Mouse (Mus musculus) kidney, adult 2 months (tissue): ENCODE measurements around the gene Odf3l1. TPM values are rescaled to one million over a fixed set of nuclear protein-coding genes. Genes with fewer than 3 reads are reported as not detected.
A peak's percentile ranks its signal among the peaks of the same experiment; 100 is the strongest.
"Not testable (repeated sequence)": the region's sequence is repeated elsewhere in the genome, so short reads cannot be mapped to it uniquely, and the experiment has no call there.

Experiments used
- DNase-seq: peaks from one replicate; pipeline ENCODE4 v3.0.0; 2021
- H3K27ac ChIP-seq: fragments of 200-500 bp; 2 replicates; pipeline ENCODE4 v1.5.1; 2012; ENCODE audit warnings: low read depth, low read length, control low read depth, inconsistent platforms; ENCODE audit not compliant: insufficient read depth
- H3K27me3 ChIP-seq: fragments of 200-500 bp; replicated peaks from 2 replicates; pipeline ENCODE4 v1.6.1; 2012; ENCODE audit warnings: mild to moderate bottlenecking, moderate library complexity, low read length, inconsistent platforms; ENCODE audit not compliant: control insufficient read depth, insufficient read depth
- H3K36me3 ChIP-seq: fragments of 200-500 bp; 2 replicates; pipeline ENCODE4 v1.6.1; 2012; ENCODE audit warnings: mild to moderate bottlenecking, moderate library complexity, low read length, inconsistent platforms; ENCODE audit not compliant: control insufficient read depth, insufficient read depth
- H3K4me1 ChIP-seq: fragments of 200-500 bp; 2 replicates; pipeline ENCODE4 v1.6.1; 2011; ENCODE audit warnings: low read length; ENCODE audit not compliant: control insufficient read depth, insufficient read depth
- H3K4me3 ChIP-seq: fragments of 200-500 bp; 2 replicates; pipeline ENCODE4 v1.5.1; 2011; ENCODE audit warnings: mild to moderate bottlenecking, low read depth, low read length, control low read depth; ENCODE audit not compliant: insufficient read depth
- CTCF ChIP-seq: fragments of 200-500 bp; conservative IDR thresholded peaks from 2 replicates; pipeline ENCODE4 v1.5.1; 2011; ENCODE audit warnings: low read depth, mild to moderate bottlenecking, control low read depth, low read length, moderate library complexity, mixed read lengths; ENCODE audit not compliant: insufficient read depth, insufficient read length
- POLR2A ChIP-seq: fragments of 200-500 bp; IDR thresholded peaks from one replicate; pipeline ENCODE4 v1.6.1; 2011; ENCODE audit warnings: low read depth, low read length, control low read depth
- WGBS: fragments of 180-500 bp; shearing (Covaris S2); methylation state at CpG from one replicate; pipeline ENCODE4 v1.1.7; 2018; 5-methylcytosine and 5-hydroxymethylcytosine counted together
- polyA plus RNA-seq: library from polyadenylated mRNA; depleted of rRNA; stranded (reverse); fragments of >200 nt; gene quantifications from 2 replicates; pipeline ENCODE4 v1.2.3, GENCODE M21; 2012; rRNA removed

Odf3l1 gene
- polyA plus RNA-seq, result 1.8 and 2.0 TPM in 2 replicates

DNA sequence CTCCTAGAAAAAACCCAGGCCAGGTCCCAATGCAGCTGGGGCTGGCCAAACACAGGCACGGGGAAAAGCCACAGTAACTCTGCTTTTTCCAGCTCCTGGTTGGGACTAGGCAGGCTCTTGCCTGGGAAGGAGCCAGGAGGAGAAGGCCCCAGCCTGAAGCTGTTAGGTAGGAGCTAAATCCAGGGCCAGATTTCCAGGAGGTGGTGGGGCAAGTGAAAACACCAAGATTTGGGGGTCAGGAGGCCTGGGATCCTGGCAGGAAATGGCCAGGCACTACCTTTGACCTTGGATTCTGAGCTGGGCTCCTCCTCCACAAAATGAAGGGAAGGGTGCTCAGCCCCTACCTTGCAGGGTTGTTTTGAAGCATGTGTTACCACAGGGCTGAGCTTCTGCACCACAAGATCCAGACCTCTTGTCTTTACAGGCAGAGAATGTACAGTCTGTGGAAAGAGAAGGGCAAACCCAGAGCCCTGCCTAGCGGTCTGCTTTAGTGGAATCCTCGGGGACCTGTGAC is at the start of gene Odf3l1:
Gene Odf3l1 (minus strand): TSS at position 464 of the 514 bp plus-strand sequence.
- TF ChIP-seq CTCF (no peak), POLR2A (no peak)
- Histone ChIP-seq H3K36me3 (no peaks in the 10 kb centered on the region), H3K4me1 (peaks cover 28% of the 10 kb centered on the region), H3K4me3 (peak within 1 kb of the TSS; percentile 57), H3K27me3 (no peaks in the 10 kb centered on the region), H3K27ac (peak within 1 kb of the TSS; percentile 49)
- peak; percentile 56 for DNase-seq
- WGBS, result 12% methylated on average over 3 of the region's 3 CpGs

- Histone ChIP-seq H3K4me1 (no peaks in the 10 kb centered on the region), H3K27me3 (no peaks in the 10 kb centered on the region), H3K27ac (no peak overlapping the region), H3K4me3 (no peak overlapping the region), H3K36me3 (peaks cover 3% of the 10 kb centered on the region; the same call in 1 of the 2 replicates)
- TF ChIP-seq CTCF (no peak), POLR2A (no peak)
- no peak for DNase-seq
- 66% methylated on average over 9 of the region's 9 CpGs for whole genome bisulfite sequencing
Measured at GRCm38 (mm10) chr9:56913991-56914390, 49.5 kb upstream of the Odf3l1 start.

DNA sequence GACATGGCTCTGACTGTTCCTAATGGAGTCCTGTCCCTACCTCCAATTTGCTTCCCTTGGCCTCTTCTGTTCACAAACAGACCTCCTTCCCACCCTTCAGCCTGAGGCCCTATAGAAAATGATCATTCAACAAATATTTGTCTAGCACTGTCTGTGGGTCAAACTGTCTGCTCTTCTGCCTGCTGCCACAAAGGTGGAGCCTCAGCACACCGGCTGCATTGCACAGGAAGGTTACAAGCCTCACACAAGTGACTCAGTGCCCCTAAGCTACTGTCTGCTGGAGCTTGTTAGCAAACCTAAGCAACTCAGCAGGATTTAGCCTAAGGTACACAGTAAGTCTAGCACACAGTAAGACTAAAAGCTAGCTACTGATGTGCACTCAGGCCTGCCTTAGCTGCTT is 46.5 kb upstream of the Odf3l1 start:
- WGBS, result 48% methylated on average over 1 of the region's 1 CpGs

DNA sequence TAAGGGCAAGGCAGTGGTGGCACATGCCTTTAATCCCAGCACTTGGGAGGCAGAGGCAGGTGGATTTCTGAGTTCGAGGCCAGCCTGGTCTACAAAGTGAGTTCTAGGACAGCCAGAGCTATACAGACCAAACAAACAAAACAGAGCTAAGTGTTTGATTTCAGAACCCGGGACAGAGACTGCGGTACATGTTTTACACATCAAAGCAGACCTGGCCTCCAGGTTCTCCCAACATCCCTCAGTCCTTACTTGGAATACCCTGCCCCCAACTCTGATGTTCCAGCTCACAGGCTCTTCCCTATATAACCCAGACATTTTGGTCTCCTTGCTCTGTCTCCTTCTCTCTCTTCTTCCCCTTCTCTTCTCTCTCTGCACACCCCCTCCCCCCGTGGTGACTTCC is 45.5 kb upstream of the Odf3l1 start:
- not testable (repeated sequence) for H3K4me1 ChIP-seq, H3K36me3 ChIP-seq, H3K27me3 ChIP-seq, H3K4me3 ChIP-seq, DNase-seq, H3K27ac ChIP-seq
- WGBS, result 44% methylated on average over 4 of the region's 4 CpGs

More for the DNA sequence above, 46.5 kb upstream of the Odf3l1 start:
- no peaks in the 10 kb centered on the region for H3K27me3 ChIP-seq
- H3K36me3 ChIP-seq, result no peaks in the 10 kb centered on the region
- no peak for TF ChIP-seq POLR2A
- no peak for TF ChIP-seq CTCF
- H3K27ac ChIP-seq, result no peak overlapping the region
- no peaks in the 10 kb centered on the region for H3K4me1 ChIP-seq
- no peak for DNase-seq
- no peak overlapping the region for H3K4me3 ChIP-seq

- Histone ChIP-seq H3K4me3 (no peak overlapping the region), H3K27ac (no peak overlapping the region), H3K4me1 (no peaks in the 10 kb centered on the region), H3K36me3 (no peaks in the 10 kb centered on the region), H3K27me3 (no peaks in the 10 kb centered on the region)
- no peak for TF ChIP-seq CTCF
- TF ChIP-seq POLR2A, result no peak
- WGBS, result 72% methylated on average over 9 of the region's 9 CpGs
- DNase-seq, result no peak
Measured at GRCm38 (mm10) chr9:56907549-56907948, 43.1 kb upstream of the Odf3l1 start.

DNA sequence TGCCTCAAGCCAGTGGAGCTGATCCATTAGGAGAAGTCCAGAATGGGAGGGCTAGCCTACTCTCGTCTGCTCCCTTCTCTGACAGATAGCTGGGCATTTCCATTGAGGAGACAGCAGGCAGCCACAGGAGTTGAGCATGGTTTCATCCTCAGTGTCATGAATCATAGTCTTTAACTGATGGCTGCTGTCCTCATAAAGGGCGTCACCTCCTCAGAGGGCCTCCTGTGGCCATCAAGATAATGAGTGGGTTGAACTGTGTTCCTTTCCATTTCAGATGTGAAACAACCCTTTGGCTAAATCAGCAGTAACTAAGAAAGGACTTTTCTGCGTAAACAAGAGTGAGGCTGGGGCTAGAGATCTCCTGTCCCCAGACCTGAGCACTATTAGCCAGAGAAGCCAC is 39.2 kb upstream of the Odf3l1 start:
- no peak for DNase-seq
- TF ChIP-seq CTCF (no peak), POLR2A (no peak)
- 91% methylated on average over 3 of the region's 3 CpGs for WGBS

GRCm38 (mm10) chr9:56901187-56901586 is 36.7 kb upstream of the Odf3l1 start:
- H3K27ac ChIP-seq, result no peak overlapping the region
- H3K27me3 ChIP-seq, result no peaks in the 10 kb centered on the region
- no peaks in the 10 kb centered on the region for H3K36me3 ChIP-seq
- H3K4me3 ChIP-seq, result no peak overlapping the region
- no peak for TF ChIP-seq CTCF
- no peak for TF ChIP-seq POLR2A
- 43% methylated on average over 8 of the region's 8 CpGs for WGBS
- no peaks in the 10 kb centered on the region for H3K4me1 ChIP-seq
- DNase-seq, result no peak

More for the DNA sequence above, 39.2 kb upstream of the Odf3l1 start:
- no peaks in the 10 kb centered on the region for H3K36me3 ChIP-seq
- H3K4me3 ChIP-seq, result no peak overlapping the region
- H3K27ac ChIP-seq, result no peak overlapping the region
- H3K27me3 ChIP-seq, result no peaks in the 10 kb centered on the region
- no peaks in the 10 kb centered on the region for H3K4me1 ChIP-seq

DNA sequence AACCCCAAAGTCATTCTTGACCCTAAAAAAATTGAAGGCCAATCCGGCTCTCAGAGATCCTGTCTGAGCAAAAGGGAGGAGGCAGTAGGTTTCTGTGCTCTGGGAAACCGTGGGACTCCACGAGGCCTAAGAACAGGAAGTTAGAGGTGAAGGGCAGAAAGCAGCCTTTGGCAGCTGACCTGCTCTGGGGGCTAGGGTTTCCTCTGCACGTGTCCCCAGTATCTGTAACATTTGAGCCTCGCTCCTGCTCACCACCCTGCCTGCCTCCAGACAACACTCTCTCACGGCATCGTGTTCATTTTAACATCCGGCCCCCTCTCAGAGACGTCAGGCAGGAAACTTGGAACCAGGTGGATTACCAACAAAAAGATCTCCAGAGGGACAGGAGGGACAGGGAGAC is 36.1 kb upstream of the Odf3l1 start:
- Histone ChIP-seq H3K36me3 (no peaks in the 10 kb centered on the region), H3K27ac (peak overlapping the region; percentile 10; the same call in 1 of the 2 replicates), H3K4me3 (no peak overlapping the region), H3K27me3 (no peaks in the 10 kb centered on the region), H3K4me1 (no peaks in the 10 kb centered on the region)
- DNase-seq, result peak; percentile 49
- 17% methylated on average over 9 of the region's 9 CpGs for WGBS
- TF ChIP-seq CTCF, result no peak
- no peak for TF ChIP-seq POLR2A
